Mouse (Mus musculus) A20 (cell line): Measurements from ENCODE around the gene Rai14.

Experiments used
- DNase-seq: peaks from one replicate; pipeline ENCODE4 v3.0.0-alpha.2; 2011; ENCODE audit warnings: low read depth, low spot score

Gene Rai14

DNA sequence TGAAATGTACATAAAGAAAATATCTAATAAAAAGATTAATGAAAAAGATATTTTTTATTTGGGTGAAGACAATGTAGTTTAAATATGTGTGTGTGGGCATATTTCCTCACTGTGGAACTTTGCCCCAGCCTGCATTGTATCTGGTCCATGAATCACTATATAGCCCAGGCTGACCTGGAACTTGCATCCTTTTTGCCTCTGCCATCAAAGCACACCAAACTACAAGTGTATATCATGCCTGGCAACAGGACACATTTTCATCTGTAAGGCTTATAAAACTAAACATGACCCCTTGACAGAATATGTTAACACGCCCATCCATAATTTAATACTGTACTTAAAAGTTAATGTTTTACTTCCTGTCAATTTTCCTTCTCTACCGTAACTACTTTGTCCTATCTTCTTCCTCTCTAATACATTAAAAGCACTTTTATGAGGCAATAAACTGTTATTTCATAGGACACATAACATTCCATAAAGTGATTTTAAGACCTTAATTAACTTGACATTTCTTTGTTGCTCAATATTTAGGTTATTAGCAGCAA is 61.4 kb downstream of the Rai14 start:
- no peak for DNase-seq

DNA sequence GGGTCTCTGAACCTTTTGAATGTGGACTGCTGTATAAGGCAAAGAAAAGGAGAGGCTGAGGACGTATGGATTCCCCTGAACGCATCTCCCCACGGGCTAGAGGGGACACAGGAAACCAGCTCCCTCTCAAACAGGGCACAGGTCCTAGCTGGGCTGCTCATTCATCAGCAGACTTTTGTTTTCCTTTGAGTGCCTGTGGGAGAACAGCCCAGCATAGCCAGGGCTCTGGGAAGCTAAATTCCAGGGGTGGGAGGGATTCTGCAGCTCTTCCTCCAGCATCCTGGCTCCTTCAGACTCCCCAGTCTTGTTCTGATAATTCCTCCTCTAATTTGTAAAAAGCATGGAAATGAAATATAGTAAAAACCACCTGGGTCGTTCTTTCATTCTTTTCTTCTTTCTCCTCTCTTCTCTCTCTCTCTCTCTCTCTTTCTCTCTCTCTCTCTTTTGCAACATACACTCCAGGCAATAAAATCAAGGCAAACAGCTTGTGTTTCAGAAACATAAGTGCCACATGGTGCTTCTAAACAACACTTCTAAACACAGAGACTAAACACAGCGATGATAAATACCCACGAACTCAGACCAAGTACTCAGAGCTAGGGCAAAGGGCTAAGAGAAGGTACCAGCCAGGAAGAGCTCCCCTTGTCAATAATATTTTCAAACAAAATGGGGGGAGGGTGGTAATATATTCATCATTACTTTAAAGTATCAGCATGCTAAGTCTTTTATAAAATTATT is 65.9 kb downstream of the Rai14 start:
- DNase-seq = no peak

DNA sequence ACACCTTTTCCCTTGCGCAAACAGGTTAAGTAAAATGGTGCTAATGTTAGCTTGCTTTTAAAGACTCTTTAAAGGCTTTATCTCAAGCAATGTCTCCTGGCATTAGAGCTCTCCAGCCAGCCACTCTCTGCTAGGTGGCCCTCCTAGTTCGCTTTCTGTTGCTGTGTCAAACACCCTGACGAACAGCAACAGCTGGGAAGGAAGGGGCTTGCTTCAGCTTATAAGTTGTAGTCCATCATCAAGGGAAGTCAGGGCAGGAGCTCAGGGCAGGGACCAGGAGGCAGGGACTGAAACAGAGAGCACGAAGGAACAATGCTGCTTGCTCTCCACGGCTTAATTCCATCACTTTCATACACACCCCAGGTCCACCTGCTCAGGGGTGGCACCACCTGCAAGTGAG is 68.1 kb downstream of the Rai14 start:
- no peak for DNase-seq

- DNase-seq = no peak
These were observed 69.3 kb downstream of the Rai14 start for GRCm38 (mm10) chr15:10645101-10645500.

DNA sequence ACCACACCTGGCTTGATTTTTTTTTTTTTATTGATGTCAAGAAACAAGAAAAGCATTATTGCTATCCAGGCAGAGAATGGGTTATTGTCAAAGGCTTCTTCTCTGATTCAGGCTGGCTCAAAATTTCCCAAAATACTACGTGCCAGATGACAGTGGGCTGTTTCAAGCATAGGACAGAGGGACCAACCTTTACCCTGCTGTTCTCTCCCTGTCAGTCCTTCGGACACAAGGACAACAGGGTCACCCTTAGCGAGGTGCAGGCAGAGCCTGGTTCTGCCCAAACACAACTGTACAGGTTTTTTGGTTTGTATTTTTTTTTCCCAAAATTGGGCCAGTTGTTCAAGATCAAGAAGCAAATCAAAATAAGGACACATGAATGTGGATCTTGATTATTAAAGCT is 70.6 kb downstream of the Rai14 start:
- no peak for DNase-seq

- DNase-seq = no peak
These were observed 71.2 kb downstream of the Rai14 start for GRCm38 (mm10) chr15:10643224-10643623.

GRCm38 (mm10) chr15:10642419-10642818 is 72.0 kb downstream of the Rai14 start:
- no peak for DNase-seq

DNA sequence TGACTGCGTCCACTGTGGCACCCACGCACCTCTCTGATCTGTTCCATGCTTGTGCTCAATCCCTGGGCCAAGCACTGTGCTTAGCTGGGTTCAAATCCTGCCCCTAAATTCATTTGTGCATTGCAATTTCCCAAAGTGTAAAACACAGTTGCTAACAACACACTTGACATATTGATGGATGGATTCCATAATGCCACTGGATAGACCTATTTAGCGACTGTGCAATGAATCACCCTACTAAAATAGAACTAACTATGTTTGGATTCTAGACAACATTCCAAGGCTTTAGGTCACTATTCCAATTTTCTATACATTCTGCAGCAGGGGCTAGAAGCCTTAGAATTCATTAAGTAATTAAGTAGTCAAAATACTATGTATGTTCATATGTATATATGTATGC is 73.7 kb downstream of the Rai14 start:
- no peak for DNase-seq

DNA sequence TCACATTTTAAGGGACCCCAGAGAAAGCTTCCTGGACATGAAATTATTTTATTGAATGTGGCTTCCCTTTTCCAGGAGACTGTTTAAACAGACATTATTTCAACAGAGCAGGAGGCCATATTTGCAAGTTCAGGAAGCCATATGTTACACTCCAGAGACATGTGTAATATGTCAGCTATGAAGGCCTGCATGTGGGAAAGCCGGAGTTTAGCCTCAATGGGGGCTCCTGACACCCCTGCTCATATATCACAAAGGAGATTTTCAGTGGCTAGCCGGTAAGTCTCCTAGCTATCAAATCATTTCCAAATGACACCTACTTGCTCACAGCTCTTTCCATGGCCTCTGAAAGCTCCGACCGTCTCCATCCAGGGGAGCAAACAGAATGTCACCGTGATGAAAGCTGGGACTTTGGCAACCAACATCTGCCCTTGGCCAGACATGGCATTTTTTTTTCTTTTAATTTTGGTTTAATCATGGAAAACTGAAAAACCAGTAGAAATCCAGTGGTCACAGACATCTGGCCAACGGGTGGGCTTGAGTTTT is 77.1 kb downstream of the Rai14 start:
- no peak for DNase-seq

- no peak for DNase-seq
These were observed 77.6 kb downstream of the Rai14 start for GRCm38 (mm10) chr15:10636844-10637243.

DNA sequence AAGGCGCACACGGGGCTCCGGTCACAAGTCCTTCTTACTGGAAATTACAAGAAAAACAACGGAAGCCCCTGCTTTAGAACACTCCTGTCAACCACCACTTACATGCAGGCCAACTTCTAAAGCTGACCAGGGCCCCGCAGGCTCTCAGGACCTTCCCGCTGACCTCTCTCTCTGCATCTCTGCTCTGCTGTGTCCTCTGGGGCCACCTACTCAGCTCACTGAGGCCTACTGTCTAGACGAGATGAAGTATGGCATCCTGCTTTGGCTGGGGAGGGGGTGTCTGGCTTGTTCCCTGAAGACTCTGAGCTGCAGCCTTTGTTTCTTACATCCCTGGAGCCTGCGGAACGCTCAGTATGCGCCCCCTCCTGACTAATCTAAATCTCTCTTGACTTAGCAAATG is 79.3 kb downstream of the Rai14 start:
- no peak for DNase-seq

DNA sequence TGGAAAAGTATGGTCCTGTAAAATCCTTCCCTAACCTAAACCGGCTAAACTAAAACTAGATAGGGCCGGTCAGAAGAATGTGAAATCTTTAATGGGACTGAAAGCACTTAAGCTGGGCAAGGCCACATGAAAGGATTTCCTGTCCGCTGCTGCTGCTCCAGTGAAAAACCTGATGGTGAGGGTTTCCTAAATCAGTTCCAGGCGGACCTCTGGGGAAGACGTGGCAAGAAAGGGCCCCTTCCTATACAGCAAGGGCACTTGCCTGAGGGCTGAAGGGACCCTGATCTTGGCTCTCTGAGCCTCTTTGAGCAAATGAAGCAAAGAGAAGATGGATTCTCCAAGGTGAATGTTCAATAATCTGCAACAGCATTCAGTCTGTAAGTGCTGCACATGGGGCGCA is 80.2 kb downstream of the Rai14 start:
- DNase-seq = no peak

DNA sequence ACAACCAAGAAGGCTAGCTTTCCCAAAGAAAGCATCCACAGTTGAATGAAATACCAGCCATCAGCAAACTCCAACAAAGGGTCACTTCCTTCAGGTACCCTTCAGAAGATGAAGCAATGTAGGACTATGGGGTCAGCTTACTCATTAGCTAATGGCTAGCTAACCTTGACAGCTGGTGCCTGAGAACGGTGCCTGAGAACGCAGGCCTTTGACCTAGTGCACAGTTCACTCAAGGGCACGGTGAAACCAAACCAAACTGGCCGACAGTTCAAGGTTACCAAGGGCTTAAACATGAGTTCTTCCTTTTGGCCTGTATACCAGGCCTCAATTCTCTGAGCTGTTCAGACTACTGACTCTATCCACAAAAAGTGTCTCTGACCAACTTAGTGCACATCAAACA is 81.0 kb downstream of the Rai14 start:
- no peak for DNase-seq

DNA sequence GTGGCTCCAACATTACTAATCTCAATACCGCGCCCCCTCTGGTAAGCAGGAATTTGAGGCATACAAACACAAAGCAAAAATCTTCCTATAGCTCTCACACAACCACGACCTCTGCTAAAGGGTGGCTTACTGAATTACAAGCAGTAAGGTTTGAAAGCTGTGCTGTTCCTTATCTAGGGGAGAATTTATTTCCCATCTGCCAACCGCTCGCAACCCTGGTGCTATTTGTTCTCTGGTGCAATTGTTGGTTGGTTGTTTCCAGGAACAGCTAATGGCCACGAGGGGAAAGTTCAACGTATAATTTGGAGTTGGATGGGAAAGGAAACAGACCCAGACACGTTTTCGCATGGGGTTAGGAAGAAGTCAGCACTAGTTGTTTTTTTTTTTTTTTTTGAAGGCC is 81.8 kb downstream of the Rai14 start:
- DNase-seq = no peak

DNA sequence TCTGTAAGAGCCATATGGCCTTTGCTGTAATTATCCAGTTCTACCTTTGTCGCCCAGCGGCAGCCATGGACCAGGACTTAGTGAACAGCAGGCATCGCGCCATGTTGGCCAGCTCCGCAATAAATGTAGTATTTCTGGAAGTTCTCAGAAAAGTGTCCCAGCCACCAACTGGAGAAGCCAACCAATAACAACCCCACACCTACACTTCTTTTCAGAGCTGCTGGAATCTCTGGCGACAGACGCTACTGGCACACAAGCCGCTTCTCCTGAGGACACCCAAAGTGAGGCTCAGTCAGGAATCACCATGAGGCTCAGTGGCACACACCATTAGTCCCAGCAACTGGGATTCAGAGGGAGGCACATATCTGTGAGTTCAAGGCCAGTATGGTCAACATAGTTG is 82.4 kb downstream of the Rai14 start:
- no peak for DNase-seq

GRCm38 (mm10) chr15:10631541-10631940 is 82.9 kb downstream of the Rai14 start:
- DNase-seq = no peak

- no peak for DNase-seq
These were observed 85.5 kb downstream of the Rai14 start for GRCm38 (mm10) chr15:10628980-10629346.

- no peak for DNase-seq
These were observed 86.1 kb downstream of the Rai14 start for GRCm38 (mm10) chr15:10628131-10628979.

GRCm38 (mm10) chr15:10623571-10624227 is 90.7 kb downstream of the Rai14 start:
- DNase-seq = no peak

GRCm38 (mm10) chr15:10621194-10621593 is 93.2 kb downstream of the Rai14 start:
- no peak for DNase-seq

DNA sequence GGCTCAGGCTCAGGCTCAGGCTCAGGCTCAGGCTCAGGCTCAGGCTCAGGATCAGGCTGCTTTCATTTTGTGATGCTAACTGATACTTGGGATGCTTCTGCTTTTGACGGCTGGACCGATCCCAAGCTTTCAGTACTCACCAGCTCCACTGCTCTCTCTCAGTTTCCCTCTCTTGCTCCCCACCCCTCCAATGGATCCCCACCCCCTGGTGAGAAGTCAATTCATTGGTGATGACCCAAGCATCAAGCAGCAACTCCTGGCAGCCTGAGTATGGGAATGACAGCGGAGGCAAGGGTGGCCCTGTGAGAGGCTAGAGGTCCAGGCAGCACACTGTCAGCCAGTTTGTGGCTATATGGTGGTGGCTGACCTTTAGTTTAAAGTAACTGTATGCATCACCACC is 94.7 kb downstream of the Rai14 start:
- no peak for DNase-seq

DNA sequence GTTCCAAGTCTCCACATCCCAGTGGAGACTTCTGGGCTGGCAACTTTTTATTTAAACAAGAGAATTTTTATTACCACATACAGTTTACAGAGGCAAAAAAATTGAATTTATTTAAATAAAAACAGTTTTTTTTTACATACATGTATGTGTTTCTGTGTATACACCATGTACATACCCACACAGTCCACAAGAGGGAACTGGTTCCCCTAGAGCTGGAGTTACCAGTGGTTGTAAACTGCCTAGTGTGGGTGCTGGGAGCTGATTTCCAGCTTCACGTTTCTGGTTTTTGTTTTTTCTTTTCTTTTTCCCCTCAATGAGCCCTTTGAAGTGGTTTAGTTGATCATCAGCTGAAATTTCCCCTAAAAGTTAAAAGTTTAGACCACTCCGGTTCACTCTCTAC is 96.1 kb downstream of the Rai14 start:
- DNase-seq = no peak
